Mouse (Mus musculus) testis, postnatal 10 days (tissue): ENCODE measurements at regions not wholly inside any gene's neighbourhood (a gene's known extent, or its start where the extent isn't known, plus 50 kb on each side); places are given as distances from the start of the nearest gene placed in this dataset.

Experiments
- DNase-seq: peaks from one replicate; pipeline ENCODE4 v3.0.0; 2021; ENCODE audit warnings: low spot score

DNA sequence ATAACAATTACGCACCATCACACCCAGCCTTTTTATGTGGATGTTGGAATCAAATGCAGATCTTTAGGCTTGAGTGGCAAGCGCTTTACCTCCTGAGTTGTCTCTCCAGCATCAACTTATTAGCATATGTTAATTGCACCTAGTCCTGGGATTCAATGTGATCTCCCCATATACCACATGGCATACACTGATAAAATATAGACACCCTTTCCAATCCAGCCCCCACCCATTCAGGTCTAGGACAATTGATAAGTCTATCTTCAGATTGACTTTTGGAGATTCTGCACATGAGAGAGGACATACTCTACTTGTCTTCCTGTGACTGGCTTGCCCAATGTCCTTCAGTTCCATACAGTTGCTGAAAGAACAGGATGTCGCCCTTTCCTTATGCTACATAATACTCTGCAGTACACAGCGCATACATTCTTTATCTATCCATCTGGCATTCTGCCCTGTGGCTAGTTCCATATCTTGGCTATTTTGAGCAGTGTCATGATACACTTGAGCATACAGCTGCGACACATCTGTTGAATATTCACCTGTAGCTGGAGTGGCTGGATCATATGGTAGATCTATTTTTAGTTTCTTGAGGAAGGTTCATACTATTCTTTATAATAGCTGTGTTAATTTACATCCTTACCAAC lies 120.3 kb downstream of the Gsdmc2 start:
- DNase-seq, result no peak

DNA sequence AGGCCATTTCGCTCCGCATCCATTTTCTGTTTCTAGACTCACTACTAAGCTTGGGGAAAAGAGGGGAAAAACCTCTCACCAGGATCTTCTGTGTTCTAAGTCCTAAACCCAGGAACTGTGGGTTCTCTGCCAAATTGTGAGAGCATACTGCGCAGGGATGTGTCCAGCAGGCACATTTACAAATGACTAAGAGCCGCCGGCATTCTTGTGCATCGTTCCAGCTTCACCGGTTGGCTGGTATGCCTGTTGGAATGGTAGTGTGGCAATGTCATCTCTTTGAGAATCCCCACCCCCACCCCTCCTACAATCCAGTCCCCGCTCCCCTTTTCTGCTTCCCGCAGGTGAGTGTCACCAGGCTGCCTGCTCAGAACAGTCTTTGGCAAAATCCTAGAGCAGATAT lies 122.0 kb downstream of the Gsdmc2 start:
- no peak for DNase-seq

DNA sequence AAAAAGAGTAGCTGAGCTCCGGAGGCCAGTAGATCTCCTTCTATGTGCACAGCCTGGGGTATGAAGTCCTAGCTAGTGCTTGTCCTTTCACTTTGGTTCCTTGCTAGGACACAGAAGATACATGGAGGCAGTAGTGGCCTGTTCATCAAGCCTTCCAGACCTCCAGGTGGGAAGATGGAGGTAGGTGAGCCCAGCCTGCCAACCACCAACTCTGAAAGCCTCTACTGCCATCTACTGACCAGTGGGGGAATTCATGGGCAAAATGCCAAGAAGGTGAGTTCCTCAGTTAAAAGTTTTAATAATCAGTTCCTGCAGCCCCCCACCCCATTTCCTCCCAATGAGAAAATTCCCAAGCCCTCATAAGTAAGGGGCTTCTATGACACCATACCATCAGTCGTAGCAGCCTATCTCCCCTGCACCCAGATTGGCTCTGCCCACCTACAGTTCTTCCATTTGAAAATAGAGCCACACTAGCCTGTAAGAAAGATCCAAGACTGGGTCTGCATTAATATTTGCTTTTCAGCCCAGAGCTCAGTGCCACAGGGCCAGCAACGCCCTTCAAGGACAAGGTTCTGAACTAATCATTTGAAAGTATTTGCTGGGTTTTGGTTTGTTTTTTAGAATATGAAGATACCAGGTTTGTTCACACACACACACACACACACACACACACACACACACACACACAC lies 123.2 kb downstream of the Gsdmc2 start:
- DNase-seq, result peak; percentile 50

DNA sequence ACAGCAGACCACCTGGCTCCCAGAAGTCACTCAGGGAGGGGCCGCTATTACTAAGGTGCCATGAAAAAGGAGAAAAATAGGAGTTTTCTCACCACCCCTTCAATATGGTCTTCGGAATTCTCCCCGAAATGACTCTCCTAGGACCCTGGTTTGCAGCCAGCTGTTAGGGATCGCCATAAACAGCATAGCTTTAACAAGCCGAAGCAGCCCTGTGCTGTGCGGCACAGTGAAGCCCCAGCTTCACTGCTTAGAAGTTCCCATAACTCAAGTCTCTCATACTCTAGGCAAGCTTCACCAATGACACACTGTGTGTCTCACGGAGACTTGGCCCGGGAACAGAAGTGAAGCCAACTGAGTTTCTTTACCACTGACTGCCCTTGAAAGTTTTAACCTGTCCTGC lies 127.2 kb downstream of the Gsdmc2 start:
- DNase-seq, result no peak

DNA sequence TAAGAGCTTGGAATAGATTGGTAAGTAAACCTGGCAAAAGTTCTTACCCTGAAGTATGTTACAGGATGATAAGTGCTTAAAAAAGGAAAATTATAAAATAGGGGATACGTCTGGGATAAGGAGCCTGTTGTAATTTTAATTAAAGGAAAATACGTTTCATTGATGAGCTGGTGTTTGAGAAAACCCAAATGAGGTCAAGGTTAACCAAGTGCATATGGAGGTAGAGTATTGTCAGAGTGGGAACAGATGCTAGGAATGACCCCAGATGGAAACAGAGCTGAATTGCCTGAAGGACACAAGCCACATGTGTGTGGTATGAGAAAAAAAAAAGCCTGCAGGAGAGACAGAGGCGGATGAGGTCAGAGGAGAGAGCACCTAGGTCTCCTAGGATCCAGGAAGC lies 131.3 kb downstream of the Gsdmc2 start:
- DNase-seq, result no peak

DNA sequence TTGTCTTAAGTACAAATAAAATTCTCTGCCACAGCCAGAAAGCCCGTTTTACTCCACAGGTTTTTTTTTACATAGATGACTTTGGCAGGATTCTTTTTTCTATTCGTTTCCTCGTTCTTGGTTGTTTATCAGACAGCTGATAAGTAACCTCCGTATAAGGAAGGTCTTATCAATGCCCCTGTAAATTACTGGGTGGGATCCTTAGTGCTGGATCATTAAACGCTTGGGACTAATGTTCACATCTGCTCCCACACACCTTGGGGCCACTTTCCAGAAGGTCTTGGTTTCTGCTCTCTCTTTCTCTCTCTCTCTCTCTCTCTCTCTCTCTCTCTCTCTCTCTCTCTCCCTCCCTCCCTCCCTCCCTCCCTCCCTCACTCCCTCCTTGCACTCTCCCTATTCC lies 134.6 kb downstream of the Gsdmc2 start:
- DNase-seq, result no peak

DNA sequence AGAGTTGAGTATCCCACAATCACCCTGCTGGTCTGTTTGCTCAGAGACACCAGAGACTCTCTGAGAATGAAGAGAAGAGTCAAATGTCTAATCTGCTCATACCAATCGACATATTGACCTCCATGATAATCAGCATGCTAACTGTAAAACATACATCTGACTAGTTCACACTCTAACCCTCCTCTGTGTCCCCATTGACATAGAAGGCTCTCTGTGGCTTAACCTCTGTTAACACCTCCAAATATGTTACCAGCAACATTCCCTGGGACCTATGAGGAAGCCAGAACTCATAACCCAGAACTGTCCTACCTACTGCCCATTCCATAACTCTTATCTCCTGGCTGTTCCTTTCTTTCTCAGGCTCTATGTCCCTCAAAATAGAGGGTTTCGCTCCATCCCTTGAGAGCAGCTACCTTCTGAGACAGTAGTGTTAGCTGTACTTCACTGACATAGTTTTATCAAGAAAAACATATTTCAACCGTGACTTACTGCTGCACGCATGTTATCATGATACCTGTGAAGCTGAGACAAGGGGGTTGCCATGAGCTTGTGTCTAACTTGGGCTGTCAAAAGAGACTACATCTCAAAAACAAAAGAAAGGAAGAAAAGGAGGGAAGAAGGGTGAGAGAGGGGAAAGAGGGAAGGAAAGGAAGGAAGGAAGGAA lies 135.6 kb downstream of the Gsdmc2 start:
- no peak for DNase-seq

DNA sequence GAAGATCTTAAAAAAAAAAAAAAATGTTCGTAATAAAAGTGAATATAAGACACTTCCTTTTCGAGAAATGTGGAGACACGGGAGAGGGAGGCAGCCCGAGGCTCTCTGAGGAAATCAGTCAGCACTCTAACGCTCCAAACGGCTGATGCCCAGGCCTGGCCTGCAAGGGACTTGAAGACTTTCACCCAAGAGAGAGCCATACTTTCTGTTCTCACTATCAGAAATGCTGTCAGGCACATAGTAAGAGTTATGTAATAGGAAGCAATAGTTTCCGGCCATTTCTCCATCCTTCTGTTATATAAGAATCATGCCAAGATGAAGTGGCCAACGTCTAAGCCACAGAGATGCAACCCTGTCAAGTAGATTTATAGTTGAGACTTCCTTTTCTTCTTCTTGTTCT lies 140.3 kb downstream of the Gsdmc2 start:
- DNase-seq, result no peak

DNA sequence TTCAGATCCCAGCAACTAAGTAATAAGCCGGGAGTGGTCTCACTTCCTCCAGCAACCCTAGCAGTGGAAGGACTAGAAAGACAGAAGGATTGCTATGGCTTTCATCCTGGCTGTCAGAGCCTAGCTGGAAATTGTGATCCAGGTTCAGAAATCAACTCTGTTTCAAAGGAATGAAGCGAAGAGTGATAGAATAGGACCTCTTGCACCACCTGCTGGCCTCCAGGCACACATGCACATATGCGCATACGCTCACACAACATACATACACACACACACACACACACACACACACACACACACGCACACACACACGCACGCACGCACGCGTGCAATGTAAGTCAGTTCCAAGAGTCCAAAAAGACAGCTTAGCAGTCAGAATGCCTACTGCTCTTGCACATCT lies 147.1 kb downstream of the Gsdmc2 start:
- DNase-seq, result no peak

DNA sequence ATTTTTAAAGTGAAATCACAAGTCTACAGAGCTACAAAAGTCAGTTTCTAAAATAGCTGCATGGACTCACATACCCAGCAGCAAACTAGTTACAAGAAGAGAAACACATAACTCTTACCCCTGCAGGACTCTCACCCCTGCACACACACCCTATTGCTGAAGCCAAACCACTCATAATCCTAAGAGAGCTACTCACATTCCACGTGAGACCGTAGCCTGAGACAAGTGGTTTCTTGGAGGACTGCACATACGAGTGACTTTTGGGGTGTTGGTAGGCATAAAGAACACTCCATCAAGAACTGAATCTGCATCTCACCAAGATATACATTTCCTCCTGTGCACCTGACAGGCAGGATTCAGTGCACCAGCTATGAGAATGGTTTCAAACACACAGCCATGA lies 150.8 kb downstream of the Gsdmc2 start:
- no peak for DNase-seq

DNA sequence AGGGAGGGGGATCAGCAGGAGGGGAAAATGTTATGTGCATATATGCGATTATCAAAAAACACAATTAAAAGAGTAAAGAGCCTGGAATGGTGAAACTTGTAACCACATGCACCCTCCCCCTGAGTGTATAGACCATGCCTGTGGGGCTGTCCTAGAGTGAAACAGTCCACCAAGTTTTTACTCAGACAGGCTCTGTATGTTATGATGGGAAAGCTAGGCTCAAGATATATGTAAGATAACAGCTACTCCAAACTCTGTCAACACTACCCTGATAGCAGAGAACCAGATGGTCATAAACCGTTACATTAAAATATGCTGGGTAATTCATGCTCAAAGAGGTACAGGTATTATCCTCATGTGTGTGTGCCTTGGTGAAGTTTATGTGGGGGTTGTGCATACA lies 151.4 kb downstream of the Gsdmc2 start:
- DNase-seq, result no peak

DNA sequence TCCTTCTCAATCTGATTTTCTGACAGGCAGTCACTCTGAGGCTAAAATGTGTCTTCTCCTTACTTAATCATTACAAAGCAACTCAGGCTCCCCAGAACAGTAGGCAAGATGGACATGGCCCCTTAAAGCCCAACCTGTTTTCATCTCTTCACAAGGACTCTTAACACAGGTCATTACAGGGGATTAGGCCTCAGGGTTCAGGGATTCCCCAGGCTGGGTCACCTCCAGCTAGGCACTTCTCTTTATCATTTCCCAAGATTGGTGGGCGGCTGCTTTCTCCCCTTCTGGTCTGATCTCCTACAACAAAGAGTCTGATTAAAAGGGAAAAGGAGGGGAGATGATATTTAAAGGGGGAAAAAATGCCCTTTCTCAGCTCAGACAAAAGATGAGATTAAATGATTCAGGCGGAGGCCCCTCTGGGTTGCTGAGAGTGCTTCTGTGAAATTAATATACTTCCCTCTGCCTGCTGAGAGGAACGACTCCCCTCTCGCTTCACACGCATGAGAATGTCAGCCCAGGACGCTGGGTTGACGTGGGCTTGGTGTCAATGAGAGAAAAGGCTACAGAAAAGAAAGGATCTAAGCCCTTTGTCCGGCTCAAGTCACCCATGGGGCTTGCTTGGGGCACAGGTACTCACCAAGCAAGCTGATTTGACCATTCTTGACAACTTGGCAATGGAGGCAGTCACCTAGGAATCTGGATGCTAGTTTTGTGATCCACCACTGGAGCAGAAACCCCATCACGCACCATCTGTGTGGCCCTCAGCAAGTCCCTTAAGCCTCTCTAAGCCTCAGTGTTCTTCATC lies 152.3 kb downstream of the Gsdmc2 start:
- no peak for DNase-seq

DNA sequence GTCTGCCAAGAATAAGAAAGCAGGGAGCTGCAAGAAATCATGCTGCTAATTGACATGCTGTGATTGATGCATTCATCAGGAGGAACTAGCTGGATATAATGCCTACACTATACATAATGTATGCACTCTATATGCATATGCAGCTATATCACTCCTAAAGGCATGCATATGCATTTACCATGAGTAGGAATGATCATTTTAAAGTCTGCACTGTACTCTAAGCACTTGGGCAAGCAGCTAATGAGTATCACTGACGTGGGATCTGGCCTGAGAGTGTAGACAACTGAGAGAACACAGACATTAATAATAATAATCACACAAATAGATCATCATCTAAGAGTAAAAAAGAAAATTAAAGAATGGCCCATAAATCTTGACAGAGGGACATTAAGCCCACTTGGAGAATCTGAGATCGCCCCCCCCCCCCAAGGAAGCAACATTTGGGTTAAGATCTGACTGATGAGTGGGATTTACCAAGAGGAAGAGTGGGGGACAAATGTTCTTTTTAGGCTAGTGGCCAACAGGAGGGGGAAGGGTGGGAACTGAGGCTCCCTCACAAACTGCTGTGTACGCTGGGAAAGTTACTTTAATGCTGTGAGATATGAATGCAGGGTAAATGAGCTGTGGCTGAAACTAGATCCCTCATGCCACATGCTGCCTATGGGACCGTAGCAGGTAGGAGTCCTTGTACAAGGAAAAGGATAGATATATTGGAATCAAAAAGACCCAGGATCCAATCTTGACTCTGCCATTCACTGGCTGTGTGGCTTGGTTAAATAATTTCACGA lies 155.0 kb downstream of the Gsdmc2 start:
- DNase-seq, result no peak

DNA sequence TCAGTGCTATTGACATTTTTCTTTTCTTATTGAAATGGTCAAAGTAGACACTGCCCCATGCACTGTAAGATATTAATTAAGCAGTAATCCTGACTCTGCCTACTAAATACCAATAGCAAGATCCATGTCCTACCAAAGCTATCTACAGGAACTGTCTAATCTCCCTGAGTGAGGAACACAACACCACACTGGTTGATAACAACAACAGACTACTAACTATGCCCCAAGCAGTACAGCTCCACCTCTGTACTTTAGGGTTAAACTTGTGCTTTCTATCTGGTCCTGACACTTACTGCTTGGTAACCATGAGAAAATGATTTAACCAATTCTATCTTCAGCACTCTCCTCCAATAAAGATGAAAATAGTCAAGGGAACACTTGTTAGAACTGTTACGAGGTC lies 157.1 kb downstream of the Gsdmc2 start:
- DNase-seq, result no peak

DNA sequence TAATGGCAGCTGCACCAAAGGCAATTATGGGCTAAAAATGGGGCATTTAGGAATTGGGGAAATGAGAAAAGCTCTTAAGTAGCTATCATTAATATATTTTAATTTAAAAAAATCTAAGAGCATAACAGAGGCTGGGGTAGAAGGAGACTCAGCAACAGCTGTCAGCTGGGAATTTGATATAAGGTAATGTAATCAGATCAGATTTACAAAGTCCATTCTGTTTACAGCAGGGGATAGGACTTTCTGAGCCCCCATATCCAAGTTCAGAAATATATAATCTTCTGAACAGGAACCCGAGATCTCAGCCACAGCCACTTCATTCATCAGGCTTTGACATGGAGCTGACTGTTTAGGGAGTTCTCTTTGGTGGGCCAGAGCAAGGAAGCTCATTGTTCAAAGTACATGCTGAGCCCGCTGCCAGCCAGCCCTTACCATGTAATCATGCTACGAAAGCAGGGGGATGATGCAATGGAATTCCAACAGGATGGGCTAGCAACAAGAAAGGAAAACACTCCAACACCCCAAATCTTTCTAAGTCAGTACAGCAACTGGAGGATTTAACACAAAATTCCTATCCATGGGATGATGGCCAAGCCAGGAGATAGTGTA lies 157.9 kb downstream of the Gsdmc2 start:
- no peak for DNase-seq

DNA sequence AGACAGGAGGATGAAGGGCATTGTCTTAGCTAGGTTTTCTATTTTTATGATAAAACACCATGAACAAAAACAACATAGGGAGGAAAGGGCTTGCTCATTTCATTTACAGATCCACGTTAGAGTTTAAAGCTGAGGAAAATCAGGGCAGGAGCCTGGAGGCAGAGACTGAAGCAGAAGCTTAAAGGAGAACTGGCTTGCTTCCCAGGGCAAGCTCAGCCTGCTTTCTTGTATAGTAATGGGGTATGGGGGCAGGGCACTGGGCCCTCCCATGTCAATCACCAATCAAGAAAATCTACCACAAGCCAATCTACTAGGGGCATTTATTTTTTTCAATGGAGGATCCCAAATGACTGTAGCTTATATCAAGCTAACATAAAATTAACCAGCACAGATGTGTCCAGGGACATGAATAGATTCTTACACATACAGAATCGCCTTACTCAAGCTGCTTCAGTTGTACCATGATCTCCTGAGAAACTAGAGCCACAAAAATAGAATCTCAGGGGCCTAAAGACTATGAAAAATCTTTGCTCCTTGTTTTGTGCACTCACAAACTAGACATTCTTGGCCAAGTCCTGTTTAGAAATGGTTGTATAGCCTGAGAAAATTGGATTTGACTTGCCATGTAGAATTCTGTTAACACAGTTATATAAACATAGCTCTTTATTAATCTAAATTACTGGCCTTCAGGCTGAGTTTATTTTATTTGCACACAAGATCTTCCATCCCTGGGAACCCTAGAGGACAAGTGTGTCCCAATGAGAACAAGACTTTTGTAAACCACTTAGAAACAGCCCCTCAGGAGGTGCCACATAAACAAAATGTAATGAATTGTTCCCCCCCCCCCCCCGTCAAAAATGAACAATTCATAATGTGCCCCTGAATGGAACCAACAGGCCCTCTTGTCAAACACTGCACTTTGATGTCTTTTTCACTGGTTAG lies 164.7 kb downstream of the Gsdmc2 start:
- DNase-seq, result no peak

DNA sequence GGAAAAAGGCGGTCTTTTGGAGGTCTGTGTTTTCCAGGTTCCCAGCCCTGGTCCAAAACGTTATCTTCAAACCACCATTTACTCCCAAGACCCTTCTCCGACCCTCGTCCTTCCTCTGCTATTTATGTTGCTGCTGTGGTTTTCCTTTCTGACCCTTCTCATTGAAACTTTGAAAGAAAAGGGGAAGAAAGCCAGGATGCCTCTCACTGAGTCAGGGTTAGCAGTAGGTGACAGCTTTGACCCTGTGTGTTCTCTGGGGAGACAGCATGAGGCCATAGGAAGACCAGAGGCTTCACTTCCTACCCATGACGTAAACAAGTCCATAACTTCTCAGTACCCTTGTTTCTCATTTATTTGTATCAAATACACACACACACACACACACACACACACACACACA lies 166.1 kb downstream of the Gsdmc2 start:
- no peak for DNase-seq

DNA sequence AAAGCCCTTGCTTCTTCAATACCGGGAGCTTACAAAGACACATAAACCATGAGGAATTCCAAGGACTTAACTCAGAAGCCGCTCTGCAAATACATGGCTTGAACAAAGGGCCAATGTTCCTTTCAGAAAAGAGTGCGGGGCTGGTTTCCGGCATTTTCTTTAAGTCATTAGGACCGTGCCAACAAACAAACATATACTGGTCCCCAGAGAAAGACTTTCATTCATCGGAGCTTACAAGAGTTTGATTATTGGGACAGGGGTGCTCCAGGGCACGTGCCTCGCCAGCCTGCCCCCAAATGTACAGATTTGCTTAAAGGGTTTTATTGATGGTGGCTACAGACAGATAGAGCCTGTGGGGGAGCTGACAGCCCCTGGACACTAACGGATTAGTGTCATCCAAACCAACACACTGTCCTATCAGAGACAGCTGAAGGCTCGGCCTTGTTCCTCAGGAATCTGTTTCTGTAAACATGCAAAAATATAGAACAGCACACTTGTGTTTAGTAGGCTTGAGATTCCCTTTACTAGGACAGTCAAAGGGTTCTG lies 169.4 kb downstream of the Gsdmc2 start:
- no peak for DNase-seq

DNA sequence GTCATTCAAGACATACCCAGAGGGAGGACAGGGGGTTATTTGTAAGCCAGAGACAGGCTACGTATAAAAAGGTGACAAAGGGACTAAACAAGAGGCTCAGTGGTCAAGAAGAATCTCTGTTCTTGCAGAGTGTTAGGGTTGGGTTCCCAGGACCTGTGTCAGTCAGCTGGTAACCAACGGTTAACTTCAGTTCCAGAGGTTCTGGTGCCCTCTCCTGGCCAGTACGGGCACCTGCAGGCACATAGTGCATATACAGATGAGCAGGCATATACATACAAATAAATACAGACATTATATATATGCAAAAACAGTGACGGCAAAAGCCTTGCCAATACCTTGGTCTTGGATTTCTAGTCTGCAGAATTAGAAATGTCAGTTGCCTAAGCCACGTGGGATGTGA lies 170.6 kb downstream of the Gsdmc2 start:
- no peak for DNase-seq

DNA sequence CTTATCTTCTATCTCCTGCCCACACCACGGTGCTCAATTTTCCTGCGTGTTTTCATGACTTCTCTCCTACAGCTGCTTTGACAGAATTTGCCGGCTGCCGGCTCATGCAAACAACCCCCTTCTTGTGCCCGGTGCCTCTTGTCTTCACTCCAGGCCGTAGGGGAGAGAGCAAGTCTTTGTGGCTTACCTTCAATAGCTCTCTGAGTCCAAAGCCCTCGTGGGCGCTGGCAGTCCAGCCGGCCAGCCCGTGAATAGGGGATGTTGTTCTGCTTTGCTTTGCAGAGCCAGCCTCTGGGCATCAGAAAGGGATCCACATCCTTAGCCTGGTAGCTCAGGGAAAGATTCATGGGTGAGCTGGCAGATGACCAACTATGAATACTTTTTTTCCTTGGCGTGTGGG lies 173.9 kb downstream of the Gsdmc2 start:
- no peak for DNase-seq
